Mouse (Mus musculus): ENCODE measurements around the gene Arhgef10l.

GRCm38 (mm10) chr4:140475194-140475593 is 190.6 kb downstream of the Arhgef10l start:
- TF ChIP-seq POLR2A (IDR thresholded peaks at IDR 0.05; ENCODE audit: low read depth, low read length) (no peak), CTCF (IDR thresholded peaks at IDR 0.05; ENCODE audit: extremely low read depth, insufficient read length, insufficient replicate concordance, low read depth, low read length) (no peak)
